Mouse (Mus musculus) embryonic facial prominence, embryonic 14.5 days (tissue): ENCODE measurements around the gene Wscd2. TPM values are rescaled to one million over a fixed set of nuclear protein-coding genes. Genes with fewer than 3 reads are reported as not detected.

Experiments
- ATAC-seq: fragments of 200-750 bp; cut with Nextera tagmentation; 2 replicates; pipeline ENCODE4 v1.8.0; 2017; ENCODE audit warnings: low read depth, moderate number of reproducible peaks, moderate TSS enrichment
- DNase-seq: peaks from one replicate; pipeline ENCODE4 v3.0.0-alpha.2; 2015; ENCODE audit warnings: low spot score
- H3K27ac ChIP-seq: fragments of 300-500 bp; sonication (generic); replicated peaks from 2 replicates; pipeline ENCODE4 v1.5.1; 2014; ENCODE audit warnings: low read depth, mild to moderate bottlenecking, low read length, moderate library complexity
- H3K27me3 ChIP-seq: fragments of 300-500 bp; sonication (generic); replicated peaks from 2 replicates; pipeline ENCODE4 v1.6.1; 2014; ENCODE audit warnings: low read length; ENCODE audit not compliant: control insufficient read depth, insufficient read depth
- H3K36me3 ChIP-seq: fragments of 300-500 bp; sonication (generic); 2 replicates; pipeline ENCODE4 v1.6.1; 2014; ENCODE audit warnings: low read length, mixed read lengths; ENCODE audit not compliant: control insufficient read depth, insufficient read depth
- H3K4me1 ChIP-seq: fragments of 300-500 bp; sonication (generic); 2 replicates; pipeline ENCODE4 v1.6.1; 2014; ENCODE audit warnings: antibody characterized with exemption, low read length; ENCODE audit not compliant: control insufficient read depth, insufficient read depth
- H3K4me2 ChIP-seq: fragments of 300-500 bp; sonication (generic); 2 replicates; pipeline ENCODE4 v1.6.1; 2014; ENCODE audit warnings: low read depth, mild to moderate bottlenecking, low read length, moderate library complexity, mixed read lengths
- H3K4me3 ChIP-seq: fragments of 300-500 bp; sonication (generic); 2 replicates; pipeline ENCODE4 v1.5.1; 2014; ENCODE audit warnings: low read depth, mild to moderate bottlenecking, low read length
- H3K9ac ChIP-seq: fragments of 300-500 bp; sonication (generic); 2 replicates; pipeline ENCODE4 v1.6.1; 2014; ENCODE audit warnings: low read depth, mild to moderate bottlenecking, low read length, moderate library complexity, mixed read lengths
- H3K9me3 ChIP-seq: fragments of 300-500 bp; sonication (generic); 2 replicates; pipeline ENCODE4 v1.6.1; 2016; ENCODE audit warnings: low read length; ENCODE audit not compliant: control insufficient read depth
- WGBS: fragments of 180-500 bp; shearing (Covaris S2); extraction: QIAGEN DNeasy Blood & Tissue Kit; methylation state at CpG from one replicate; pipeline ENCODE4 v1.1.7; 2014; 5-methylcytosine and 5-hydroxymethylcytosine counted together
- polyA plus RNA-seq: library from polyadenylated mRNA; unstranded; fragments of >200 nt; fragmentation: Nextera tagmentation; extraction: Ambion mirVana; gene quantifications from 2 replicates; pipeline ENCODE4 v1.2.1, GENCODE M21; 2014

Gene Wscd2
- polyA plus RNA-seq, 1 experiment from 2014 or later: 6.4 TPM

- no peaks in the 10 kb centered on the region for H3K9me3 ChIP-seq
- H3K4me2 ChIP-seq: no peak overlapping the region
- no peak overlapping the region for H3K4me3 ChIP-seq
- no peaks in the 10 kb centered on the region for H3K27me3 ChIP-seq
- no peak for DNase-seq
- no peaks in the 10 kb centered on the region; the same call in 1 of the 2 replicates for H3K4me1 ChIP-seq
- H3K9ac ChIP-seq: no peak overlapping the region
- no peak overlapping the region for H3K27ac ChIP-seq
- ATAC-seq: no peak
- no peaks in the 10 kb centered on the region for H3K36me3 ChIP-seq
- WGBS: 76% methylated on average over 6 of the region's 6 CpGs
Measured at GRCm38 (mm10) chr5:113521037-113521436, 30.9 kb downstream of the Wscd2 start.

GRCm38 (mm10) chr5:113538826-113539225, 48.7 kb downstream of the Wscd2 start:
- WGBS: 64% methylated on average over 1 of the region's 1 CpGs
- H3K27me3 ChIP-seq: no peaks in the 10 kb centered on the region
- H3K4me3 ChIP-seq: no peak overlapping the region
- H3K4me1 ChIP-seq: peaks cover 5% of the 10 kb centered on the region; the same call in 1 of the 2 replicates
- no peak overlapping the region for H3K4me2 ChIP-seq
- H3K9ac ChIP-seq: no peak overlapping the region
- H3K9me3 ChIP-seq: no peaks in the 10 kb centered on the region
- ATAC-seq (no peak), DNase-seq (no peak)
- H3K27ac ChIP-seq: no peak overlapping the region
- H3K36me3 ChIP-seq: no peaks in the 10 kb centered on the region

- Histone ChIP-seq H3K36me3 (no peaks in the 10 kb centered on the region), H3K27me3 (no peaks in the 10 kb centered on the region), H3K9me3 (no peaks in the 10 kb centered on the region), H3K4me1 (peaks cover 5% of the 10 kb centered on the region; the same call in 1 of the 2 replicates), H3K4me3 (no peak overlapping the region), H3K4me2 (no peak overlapping the region), H3K27ac (no peak overlapping the region), H3K9ac (no peak overlapping the region)
- WGBS: 78% methylated on average over 2 of the region's 2 CpGs
- ATAC-seq: no peak
- DNase-seq: no peak
Measured at GRCm38 (mm10) chr5:113539438-113539837, 49.3 kb downstream of the Wscd2 start.

GRCm38 (mm10) chr5:113539858-113540257, 49.7 kb downstream of the Wscd2 start:
- Histone ChIP-seq H3K4me3 (no peak overlapping the region), H3K9me3 (no peaks in the 10 kb centered on the region), H3K4me2 (no peak overlapping the region), H3K27me3 (no peaks in the 10 kb centered on the region), H3K4me1 (peaks cover 5% of the 10 kb centered on the region; the same call in 1 of the 2 replicates), H3K27ac (no peak overlapping the region), H3K36me3 (no peaks in the 10 kb centered on the region), H3K9ac (no peak overlapping the region)
- DNase-seq (no peak), ATAC-seq (no peak)
- WGBS: 82% methylated on average over 7 of the region's 7 CpGs

- Histone ChIP-seq H3K4me1 (peaks cover 5% of the 10 kb centered on the region; the same call in 1 of the 2 replicates), H3K4me2 (no peak overlapping the region), H3K9me3 (no peaks in the 10 kb centered on the region), H3K27me3 (no peaks in the 10 kb centered on the region), H3K4me3 (no peak overlapping the region), H3K36me3 (no peaks in the 10 kb centered on the region), H3K9ac (no peak overlapping the region), H3K27ac (no peak overlapping the region)
- 33% methylated on average over 5 of the region's 5 CpGs for WGBS
- no peak for ATAC-seq
- DNase-seq: no peak
Measured at GRCm38 (mm10) chr5:113541196-113541595, 51.1 kb downstream of the Wscd2 start.

GRCm38 (mm10) chr5:113542885-113543476, 52.8 kb downstream of the Wscd2 start:
- H3K9me3 ChIP-seq: no peaks in the 10 kb centered on the region
- no peaks in the 10 kb centered on the region for H3K36me3 ChIP-seq
- H3K4me3 ChIP-seq: no peak overlapping the region
- ATAC-seq: no peak
- DNase-seq: peak; percentile 23
- 34% methylated on average over 10 of the region's 10 CpGs for WGBS
- H3K27me3 ChIP-seq: no peaks in the 10 kb centered on the region
- peaks cover 5% of the 10 kb centered on the region; the same call in 1 of the 2 replicates for H3K4me1 ChIP-seq
- H3K27ac ChIP-seq: no peak overlapping the region
- H3K4me2 ChIP-seq: no peak overlapping the region
- no peak overlapping the region for H3K9ac ChIP-seq

DNA sequence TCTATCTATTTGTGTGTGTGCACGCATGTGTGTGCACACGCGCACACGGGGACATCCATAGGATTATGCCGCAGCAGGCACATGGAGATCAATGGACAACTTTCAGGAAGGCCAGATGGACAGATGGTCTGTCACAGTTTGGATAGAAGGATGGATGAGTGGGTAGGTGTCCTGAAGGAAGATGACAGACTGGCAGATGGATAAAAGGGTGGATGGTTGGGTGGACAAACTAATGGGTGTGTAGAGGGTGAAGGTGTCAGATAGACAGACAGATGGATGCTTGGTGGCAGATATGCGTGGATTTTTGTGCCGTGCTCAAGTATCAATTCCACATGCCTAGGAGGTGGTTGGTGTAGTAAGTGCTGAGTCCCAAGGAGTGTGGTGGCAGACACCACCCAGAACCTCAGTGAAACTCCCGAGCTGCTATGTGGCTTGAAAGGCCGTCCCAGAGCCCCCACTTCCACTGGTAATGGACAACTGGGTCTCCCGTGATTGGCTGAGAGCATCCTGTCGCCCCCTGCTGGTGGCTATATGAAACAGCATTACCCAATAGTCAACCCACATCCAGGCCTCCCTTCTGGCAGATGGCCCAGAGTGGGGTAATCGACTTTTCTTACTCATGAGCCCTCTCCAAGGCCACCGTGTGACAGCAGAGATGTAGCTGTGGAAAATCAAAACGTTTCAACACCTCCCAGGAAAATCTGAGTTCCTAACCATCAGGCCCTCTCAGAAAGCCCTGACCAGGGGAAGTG, 58.0 kb downstream of the Wscd2 start:
- Histone ChIP-seq H3K4me3 (no peak overlapping the region), H3K27ac (no peak overlapping the region), H3K36me3 (no peaks in the 10 kb centered on the region), H3K4me2 (no peak overlapping the region), H3K27me3 (peaks cover 4% of the 10 kb centered on the region; the same call in 1 of the 2 replicates), H3K9ac (no peak overlapping the region), H3K9me3 (no peaks in the 10 kb centered on the region), H3K4me1 (peaks cover 4% of the 10 kb centered on the region; the same call in 1 of the 2 replicates)
- peak; percentile 64 for DNase-seq
- 50% methylated on average over 14 of the region's 14 CpGs for WGBS
- ATAC-seq: no peak

DNA sequence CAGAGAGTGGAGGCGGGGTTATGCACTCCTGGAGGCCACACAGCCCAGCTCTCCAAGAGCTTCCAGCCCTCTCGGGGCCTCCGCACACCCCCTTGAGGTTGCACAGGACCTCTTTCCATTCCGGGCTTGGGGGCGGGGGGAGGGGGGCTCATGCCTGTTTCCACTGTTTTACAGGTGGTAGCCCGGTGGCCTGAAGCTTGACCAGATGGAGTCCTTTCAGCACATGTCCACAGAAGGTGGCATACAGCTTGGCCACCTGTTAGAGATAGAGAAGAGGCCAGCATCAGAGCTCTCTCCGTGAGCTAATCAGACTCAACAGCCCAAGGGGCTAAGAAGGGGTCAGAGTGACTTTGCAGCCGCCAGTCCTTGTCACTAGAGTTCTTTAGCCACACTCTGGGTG, 60.1 kb downstream of the Wscd2 start:
- Histone ChIP-seq H3K4me1 (peaks cover 9% of the 10 kb centered on the region; the same call in 1 of the 2 replicates), H3K9me3 (no peaks in the 10 kb centered on the region), H3K36me3 (no peaks in the 10 kb centered on the region), H3K4me2 (no peak overlapping the region), H3K4me3 (no peak overlapping the region), H3K9ac (no peak overlapping the region), H3K27me3 (peaks cover 4% of the 10 kb centered on the region; the same call in 1 of the 2 replicates), H3K27ac (no peak overlapping the region)
- 59% methylated on average over 8 of the region's 8 CpGs for WGBS
- no peak for ATAC-seq
- DNase-seq: no peak
